Mouse (Mus musculus) adrenal gland, postnatal 10 days (tissue): ENCODE results near the gene Prn. TPM values are rescaled to one million over a fixed set of nuclear protein-coding genes. Genes with fewer than 3 reads are reported as not detected.

Experiments used
- DNase-seq: peaks from one replicate; pipeline ENCODE4 v3.0.0; 2021; ENCODE audit warnings: mixed read lengths
- total RNA-seq, 2 experiments: library from RNA; stranded (reverse); gene quantifications; 2 replicates each; pipeline ENCODE4 v1.2.3; 2021

Prn gene
- total RNA-seq, 2 experiments from 2014 or later = not detected

DNA sequence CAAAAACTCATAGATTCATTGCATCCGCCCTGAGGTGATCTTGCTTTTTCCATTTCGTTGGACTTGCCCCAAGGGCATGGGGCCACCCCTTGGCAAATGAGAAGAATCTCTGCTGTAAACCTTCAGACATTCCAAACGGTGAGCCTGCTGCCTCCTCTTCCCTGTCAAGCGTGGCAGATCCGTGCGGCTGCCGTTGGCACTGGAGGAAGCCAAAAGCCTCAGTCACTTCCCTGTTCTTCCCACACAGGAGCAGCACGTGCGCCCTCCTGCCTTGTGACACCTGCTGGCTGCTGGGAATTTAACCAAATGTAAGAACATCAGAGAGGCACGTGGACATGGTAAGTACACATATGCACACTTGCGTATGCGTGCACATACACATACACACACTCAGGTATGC lies 86.0 kb downstream of the Prn start:
- no peak for DNase-seq

DNA sequence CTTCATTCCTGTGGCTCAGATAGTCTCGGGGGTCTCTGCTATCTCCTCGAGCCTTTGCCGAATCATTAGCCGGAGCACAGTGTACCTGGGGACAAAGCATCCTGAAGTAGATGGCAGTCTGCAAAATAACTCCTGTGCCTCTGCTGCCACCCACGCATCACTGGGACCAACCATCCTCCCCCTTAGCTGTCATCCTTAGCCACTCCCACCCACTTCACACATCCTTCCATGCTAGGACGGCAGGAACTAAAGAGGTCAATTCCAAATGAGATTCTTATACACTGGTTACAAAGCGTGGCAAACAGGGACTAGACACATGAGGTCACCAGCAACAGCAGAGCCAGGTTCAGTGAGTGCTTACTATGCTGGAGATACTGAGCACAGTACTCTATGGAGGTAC lies 86.6 kb downstream of the Prn start:
- no peak for DNase-seq

DNA sequence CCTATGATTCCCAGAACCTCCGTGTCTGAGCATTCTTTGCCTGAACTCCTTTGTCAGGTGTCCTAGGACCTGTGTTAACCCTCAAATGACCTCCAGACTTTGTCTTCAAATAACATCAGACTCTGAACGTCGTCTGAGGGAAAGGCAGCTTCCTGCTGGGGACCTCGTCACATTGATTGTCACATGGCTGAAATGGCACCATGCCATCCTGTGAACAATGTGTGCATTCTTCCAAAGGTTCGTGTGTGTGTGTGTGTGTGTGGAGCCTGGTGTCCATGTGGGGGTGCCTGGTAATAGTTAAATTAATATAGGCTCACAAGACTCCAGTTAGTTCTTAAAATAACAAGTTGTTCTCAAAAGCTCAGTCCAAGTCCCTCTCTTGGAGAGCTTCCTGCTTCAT lies 87.6 kb downstream of the Prn start:
- no peak for DNase-seq

DNA sequence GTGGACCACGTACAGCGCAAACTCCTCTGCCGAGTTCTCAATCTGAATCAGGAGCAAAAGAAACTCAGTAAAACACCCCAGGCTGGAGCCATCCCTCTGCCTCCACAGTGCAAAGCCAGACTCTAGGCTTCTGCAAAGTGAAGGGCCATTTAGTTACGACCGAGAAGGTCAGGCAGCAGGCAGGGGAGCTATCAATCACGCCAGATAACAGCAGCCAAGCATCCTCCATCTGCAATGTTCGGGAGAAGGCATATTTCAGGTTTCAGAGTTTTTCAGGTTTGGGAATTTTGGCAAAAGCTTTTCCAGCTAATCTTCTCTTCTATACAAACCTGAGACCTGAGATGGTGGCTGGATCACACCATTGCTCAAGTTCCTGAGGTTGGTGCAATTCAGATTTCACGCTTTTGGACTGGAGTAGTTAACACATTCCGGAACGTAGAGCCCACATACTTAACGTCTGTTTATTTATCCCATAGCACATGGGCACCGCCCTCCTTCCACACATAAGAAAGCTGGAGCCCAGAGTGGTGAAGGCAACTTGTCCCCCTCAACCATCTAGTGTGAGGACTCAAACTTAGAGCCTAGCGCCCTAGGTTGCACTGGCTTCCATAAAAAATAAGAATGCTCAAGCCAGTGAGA lies 92.1 kb downstream of the Prn start:
- no peak for DNase-seq

DNA sequence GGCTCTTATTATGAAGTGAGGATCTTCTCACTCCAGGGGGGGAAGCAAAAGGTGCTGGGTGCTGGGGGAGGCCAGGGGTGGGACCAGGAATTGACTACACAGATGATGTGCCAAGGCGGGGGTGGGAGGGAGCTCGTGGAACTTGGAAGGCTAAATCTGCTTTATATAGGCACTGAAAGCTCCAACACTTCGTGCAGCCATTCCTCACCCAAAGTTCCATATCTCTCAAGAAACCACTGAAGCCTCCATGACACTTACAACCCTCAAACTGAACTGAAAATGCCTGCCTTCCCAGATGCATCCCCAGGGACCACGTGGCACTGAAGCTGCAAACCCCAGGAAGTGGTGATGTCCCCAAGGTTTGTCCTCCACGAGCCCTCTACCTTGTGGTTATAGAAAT lies 94.2 kb downstream of the Prn start:
- DNase-seq = no peak

DNA sequence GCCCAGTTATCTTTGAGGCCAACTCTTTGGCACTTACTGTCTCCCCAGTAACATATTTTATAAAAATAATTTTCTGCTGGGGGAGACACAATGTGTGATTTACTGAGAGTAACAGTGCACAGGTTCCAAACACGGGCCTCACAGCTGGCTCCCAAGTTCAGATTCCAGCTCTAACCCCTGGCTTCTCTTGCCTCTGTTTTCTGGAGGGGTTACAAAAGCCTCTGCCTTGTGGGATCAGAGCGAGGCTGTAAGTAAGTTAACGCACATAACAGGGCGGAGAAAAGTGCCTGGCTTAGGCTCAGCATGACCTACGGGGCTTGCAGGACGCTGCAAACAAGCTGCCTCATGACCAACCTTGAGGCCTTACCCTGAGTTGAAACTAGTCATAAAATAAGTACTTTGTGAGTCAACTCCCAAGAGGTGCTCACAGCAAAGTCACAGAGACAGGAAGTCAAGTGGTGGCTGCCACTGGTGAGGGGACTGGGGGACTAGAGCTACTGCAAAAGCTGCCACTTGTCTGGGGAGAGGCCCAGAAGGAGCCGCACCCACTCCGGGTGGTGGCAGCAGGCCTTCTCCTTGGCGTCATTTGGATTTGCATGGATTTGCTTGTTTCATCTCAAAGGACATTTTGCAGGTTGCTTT lies 94.9 kb downstream of the Prn start:
- no peak for DNase-seq

DNA sequence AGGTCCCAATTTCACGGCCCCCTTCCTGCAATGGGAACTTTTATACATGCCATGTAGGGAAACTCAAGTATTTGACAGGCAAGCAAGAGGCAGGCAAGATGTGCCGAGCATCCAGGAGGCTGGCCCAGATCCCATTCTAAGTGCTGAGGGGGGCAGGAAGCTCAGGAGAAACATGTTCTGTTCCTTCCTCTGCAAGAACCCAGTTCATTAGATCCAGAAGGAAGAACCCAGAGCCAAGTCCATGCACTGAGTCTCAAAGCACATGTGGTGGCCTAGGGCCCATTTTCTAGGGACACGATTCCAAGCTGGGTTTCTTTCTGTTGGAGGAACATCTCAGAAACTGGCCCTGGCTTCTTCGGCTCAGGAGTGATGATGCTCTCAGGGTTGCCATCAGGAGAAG lies 95.7 kb downstream of the Prn start:
- no peak for DNase-seq

Other genes with a start within 250 kb of the Prn start
- not detected for gene Erv3, start 50.2 kb upstream of the Prn start, total RNA-seq
- gene Prnp, start within 50 bp of the Prn start, total RNA-seq = 10 to 100 TPM; 75.0 to 75.3 TPM
- gene Prnd, start 40.9 kb downstream of the Prn start, total RNA-seq = 10 to 100 TPM in 1 of 2 experiments, 1 to 10 TPM in 1; 6.3 to 15.8 TPM
- 10 to 100 TPM; 14.6 to 15.1 TPM for gene Rassf2, start 120.3 kb downstream of the Prn start, total RNA-seq
- 10 to 100 TPM; 36.6 to 66.0 TPM for gene Slc23a2, start 235.2 kb downstream of the Prn start, total RNA-seq